Mouse (Mus musculus) embryonic facial prominence, embryonic 14.5 days (tissue): ENCODE data around the gene Dnm3. TPM values are rescaled to one million over a fixed set of nuclear protein-coding genes. Genes with fewer than 3 reads are reported as not detected.

Experiments
- ATAC-seq: fragments of 200-750 bp; cut with Nextera tagmentation; 2 replicates; pipeline ENCODE4 v1.8.0; 2017; ENCODE audit warnings: low read depth, moderate number of reproducible peaks, moderate TSS enrichment
- DNase-seq: peaks from one replicate; pipeline ENCODE4 v3.0.0-alpha.2; 2015; ENCODE audit warnings: low spot score
- H3K27ac ChIP-seq: fragments of 300-500 bp; sonication (generic); replicated peaks from 2 replicates; pipeline ENCODE4 v1.5.1; 2014; ENCODE audit warnings: low read depth, mild to moderate bottlenecking, low read length, moderate library complexity
- H3K27me3 ChIP-seq: fragments of 300-500 bp; sonication (generic); replicated peaks from 2 replicates; pipeline ENCODE4 v1.6.1; 2014; ENCODE audit warnings: low read length; ENCODE audit not compliant: control insufficient read depth, insufficient read depth
- H3K36me3 ChIP-seq: fragments of 300-500 bp; sonication (generic); 2 replicates; pipeline ENCODE4 v1.6.1; 2014; ENCODE audit warnings: low read length, mixed read lengths; ENCODE audit not compliant: control insufficient read depth, insufficient read depth
- H3K4me1 ChIP-seq: fragments of 300-500 bp; sonication (generic); 2 replicates; pipeline ENCODE4 v1.6.1; 2014; ENCODE audit warnings: antibody characterized with exemption, low read length; ENCODE audit not compliant: control insufficient read depth, insufficient read depth
- H3K4me2 ChIP-seq: fragments of 300-500 bp; sonication (generic); 2 replicates; pipeline ENCODE4 v1.6.1; 2014; ENCODE audit warnings: low read depth, mild to moderate bottlenecking, low read length, moderate library complexity, mixed read lengths
- H3K4me3 ChIP-seq: fragments of 300-500 bp; sonication (generic); 2 replicates; pipeline ENCODE4 v1.5.1; 2014; ENCODE audit warnings: low read depth, mild to moderate bottlenecking, low read length
- H3K9ac ChIP-seq: fragments of 300-500 bp; sonication (generic); 2 replicates; pipeline ENCODE4 v1.6.1; 2014; ENCODE audit warnings: low read depth, mild to moderate bottlenecking, low read length, moderate library complexity, mixed read lengths
- H3K9me3 ChIP-seq: fragments of 300-500 bp; sonication (generic); 2 replicates; pipeline ENCODE4 v1.6.1; 2016; ENCODE audit warnings: low read length; ENCODE audit not compliant: control insufficient read depth
- WGBS: fragments of 180-500 bp; shearing (Covaris S2); extraction: QIAGEN DNeasy Blood & Tissue Kit; methylation state at CpG from one replicate; pipeline ENCODE4 v1.1.7; 2014; 5-methylcytosine and 5-hydroxymethylcytosine counted together
- polyA plus RNA-seq: library from polyadenylated mRNA; unstranded; fragments of >200 nt; fragmentation: Nextera tagmentation; extraction: Ambion mirVana; gene quantifications from 2 replicates; pipeline ENCODE4 v1.2.1, GENCODE M21; 2014

Gene Dnm3
- polyA plus RNA-seq, 1 experiment from 2014 or later: 9.1 TPM

DNA sequence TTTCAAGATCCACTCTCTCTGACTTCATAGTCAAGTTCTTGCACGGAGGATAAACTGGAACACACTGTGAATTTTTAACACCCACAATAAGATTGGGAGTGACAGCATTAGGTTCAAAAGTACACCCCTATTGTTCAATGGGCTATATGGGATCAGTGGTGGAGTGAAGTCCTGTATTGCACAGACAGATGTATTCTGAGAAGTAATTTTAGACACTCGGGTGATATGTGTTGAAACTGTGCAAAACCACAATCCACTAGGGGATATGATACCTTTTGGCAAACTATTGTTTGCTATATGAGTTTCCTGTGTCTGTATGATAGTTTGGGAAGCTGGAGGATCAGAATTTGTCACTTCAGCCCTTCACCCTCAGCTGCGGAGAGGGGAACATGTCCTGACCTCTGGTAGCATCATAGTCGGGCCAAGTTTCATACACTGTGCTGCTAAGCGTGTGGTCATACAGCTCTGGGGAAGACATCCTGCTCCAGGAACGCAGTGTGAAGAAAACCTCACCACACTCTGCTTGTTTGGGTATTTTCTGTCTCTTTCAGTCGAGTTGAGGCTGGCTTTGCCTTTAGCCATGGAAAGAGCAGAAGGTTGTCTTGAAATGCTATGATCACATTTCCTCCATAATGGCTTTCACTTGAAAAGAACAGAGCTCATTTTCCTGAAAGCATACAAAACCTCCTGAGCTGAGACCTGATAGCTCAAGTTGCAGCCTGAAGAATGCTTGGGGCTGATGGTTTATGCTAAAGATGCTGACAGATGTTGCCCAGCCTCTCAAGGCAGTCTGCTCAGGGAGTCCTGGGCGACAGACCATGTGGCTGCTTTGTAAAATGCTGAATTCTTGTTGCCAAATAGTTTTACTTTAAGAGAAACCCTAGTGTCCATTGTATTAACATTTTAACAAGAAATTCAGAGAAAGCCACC, 433.8 kb downstream of the Dnm3 start:
- H3K27ac ChIP-seq: peak overlapping the region; percentile 86
- ATAC-seq (peak; percentile 83), DNase-seq (peak; percentile 88)
- H3K4me2 ChIP-seq: 0 out of 2 replicates have a peak overlapping the region, but pooled peaks have one; percentile 2
- no peaks in the 10 kb centered on the region for H3K36me3 ChIP-seq
- no peaks in the 10 kb centered on the region for H3K27me3 ChIP-seq
- 25% methylated on average over 8 of the region's 8 CpGs for WGBS
- peaks cover 46% of the 10 kb centered on the region for H3K4me1 ChIP-seq
- H3K4me3 ChIP-seq: no peak overlapping the region
- H3K9me3 ChIP-seq: no peaks in the 10 kb centered on the region
- H3K9ac ChIP-seq: 0 out of 2 replicates have a peak overlapping the region, but pooled peaks have one; percentile 15

DNA sequence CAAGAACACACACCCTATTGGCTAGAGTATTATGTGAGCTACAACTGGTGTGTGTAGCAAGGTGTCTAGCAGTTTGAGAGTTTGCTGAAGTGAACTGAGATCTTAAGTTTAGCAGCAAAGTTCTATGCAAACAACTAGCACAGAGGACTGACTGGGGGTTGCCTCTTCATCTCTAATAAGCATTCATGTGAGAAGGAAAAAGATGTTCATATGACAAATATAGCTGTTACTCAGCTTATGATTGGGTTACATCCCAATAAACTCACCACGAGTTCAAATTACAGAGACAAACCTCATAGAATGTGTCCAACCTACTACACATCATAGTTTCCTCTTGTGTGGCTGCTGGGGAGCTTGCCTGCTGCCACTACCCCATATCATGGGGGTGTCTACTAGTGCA, 434.6 kb downstream of the Dnm3 start:
- no peak overlapping the region for H3K9ac ChIP-seq
- H3K36me3 ChIP-seq: no peaks in the 10 kb centered on the region
- ATAC-seq (no peak), DNase-seq (no peak)
- H3K4me2 ChIP-seq: no peak overlapping the region
- no peaks in the 10 kb centered on the region for H3K27me3 ChIP-seq
- no peaks in the 10 kb centered on the region for H3K9me3 ChIP-seq
- no peak overlapping the region for H3K4me3 ChIP-seq
- H3K4me1 ChIP-seq: peaks cover 53% of the 10 kb centered on the region
- H3K27ac ChIP-seq: peak overlapping the region; percentile 86
- 45% methylated on average over 1 of the region's 1 CpGs for WGBS

DNA sequence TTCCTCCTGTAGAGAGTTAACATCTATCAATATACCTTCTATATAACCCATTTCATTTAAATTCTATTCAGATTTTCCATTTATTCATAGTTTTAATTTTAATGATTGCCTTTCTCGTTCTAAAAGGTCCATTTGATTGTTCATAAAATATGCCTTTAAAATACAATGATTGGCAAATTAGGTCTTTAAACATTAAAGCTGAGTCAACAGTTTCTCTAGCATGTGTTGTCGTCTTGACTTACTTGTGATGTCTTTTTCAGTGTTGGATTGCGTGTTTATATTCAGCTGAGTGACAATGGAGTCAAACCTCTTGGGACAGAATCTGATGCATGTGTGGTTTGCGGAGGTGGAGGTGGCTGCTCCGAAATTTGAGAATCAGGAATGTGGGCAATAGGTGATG, 435.4 kb downstream of the Dnm3 start:
- ATAC-seq: no peak
- Histone ChIP-seq H3K4me1 (peaks cover 62% of the 10 kb centered on the region), H3K9me3 (no peaks in the 10 kb centered on the region), H3K9ac (no peak overlapping the region), H3K4me2 (no peak overlapping the region), H3K4me3 (no peak overlapping the region), H3K27ac (peak overlapping the region; percentile 86; the same call in 1 of the 2 replicates), H3K36me3 (no peaks in the 10 kb centered on the region), H3K27me3 (no peaks in the 10 kb centered on the region)
- 54% methylated on average over 5 of the region's 5 CpGs for WGBS
- no peak for DNase-seq

DNA sequence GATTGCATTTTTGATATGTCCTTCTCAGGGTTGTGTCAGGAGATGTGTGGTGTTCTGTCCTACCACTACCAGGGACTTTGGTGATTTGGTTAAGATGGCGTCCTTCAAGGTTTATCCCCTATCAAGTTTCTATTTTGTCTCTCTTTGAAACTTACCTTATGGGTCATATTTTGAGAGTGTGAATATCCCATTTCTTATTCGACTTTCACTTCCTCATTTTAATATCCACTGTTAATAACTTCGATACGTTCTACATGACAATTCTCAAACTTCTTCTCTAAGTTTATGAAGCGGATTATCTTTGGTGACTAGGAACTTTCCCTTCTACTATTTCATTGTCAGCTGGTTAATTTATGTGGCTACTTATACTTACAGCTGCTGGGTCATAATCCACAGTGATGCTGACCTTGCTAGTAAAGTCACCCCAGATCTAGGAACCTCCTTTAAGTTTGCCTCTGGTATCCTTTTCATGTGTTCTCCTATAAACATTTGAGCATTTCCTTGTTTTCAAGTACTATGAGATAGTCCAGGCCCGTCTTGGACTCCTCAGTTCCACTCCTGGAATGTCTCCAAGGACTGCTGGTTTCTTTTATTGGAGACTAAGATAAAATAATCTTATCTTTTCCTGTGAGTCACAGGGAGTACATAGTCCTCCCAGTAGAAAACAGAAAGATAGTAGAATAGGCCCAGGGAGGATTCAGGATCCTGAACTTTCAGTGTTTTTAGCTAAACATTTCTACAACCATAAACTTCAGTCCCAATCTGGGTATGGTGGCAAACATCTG, 437.2 kb downstream of the Dnm3 start:
- ATAC-seq (no peak), DNase-seq (peak; percentile 41)
- H3K4me1 ChIP-seq: peaks cover 77% of the 10 kb centered on the region
- H3K4me3 ChIP-seq: no peak overlapping the region
- H3K27ac ChIP-seq: peak overlapping the region; percentile 90
- H3K9me3 ChIP-seq: no peaks in the 10 kb centered on the region
- WGBS: 81% methylated on average over 6 of the region's 6 CpGs
- H3K36me3 ChIP-seq: no peaks in the 10 kb centered on the region
- no peak overlapping the region for H3K4me2 ChIP-seq
- no peaks in the 10 kb centered on the region for H3K27me3 ChIP-seq
- no peak overlapping the region for H3K9ac ChIP-seq

DNA sequence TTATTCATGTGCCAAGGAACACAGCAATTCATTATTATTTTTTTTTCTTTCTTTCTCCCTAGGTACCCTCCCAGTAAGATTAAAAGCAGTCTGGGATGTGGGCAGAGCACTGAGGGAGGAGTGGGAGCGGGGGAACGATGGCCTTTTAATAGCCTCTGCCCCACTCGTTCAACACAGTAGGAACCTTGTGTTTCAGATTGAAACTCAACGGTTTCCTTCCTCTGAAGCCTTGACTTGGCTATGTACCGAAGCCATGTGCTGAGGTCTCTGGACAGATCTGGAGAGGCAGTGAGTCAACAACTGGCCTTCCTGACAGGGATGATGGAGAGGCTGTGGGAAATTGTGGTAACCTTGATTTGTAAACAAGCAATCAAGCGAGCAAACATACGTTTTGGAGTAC, 438.0 kb downstream of the Dnm3 start:
- ATAC-seq (no peak), DNase-seq (peak; percentile 56)
- Histone ChIP-seq H3K9ac (no peak overlapping the region), H3K27me3 (no peaks in the 10 kb centered on the region), H3K4me2 (no peak overlapping the region), H3K9me3 (no peaks in the 10 kb centered on the region), H3K4me3 (no peak overlapping the region), H3K4me1 (peaks cover 76% of the 10 kb centered on the region), H3K36me3 (no peaks in the 10 kb centered on the region), H3K27ac (peak overlapping the region; percentile 90)
- 49% methylated on average over 7 of the region's 7 CpGs for WGBS

DNA sequence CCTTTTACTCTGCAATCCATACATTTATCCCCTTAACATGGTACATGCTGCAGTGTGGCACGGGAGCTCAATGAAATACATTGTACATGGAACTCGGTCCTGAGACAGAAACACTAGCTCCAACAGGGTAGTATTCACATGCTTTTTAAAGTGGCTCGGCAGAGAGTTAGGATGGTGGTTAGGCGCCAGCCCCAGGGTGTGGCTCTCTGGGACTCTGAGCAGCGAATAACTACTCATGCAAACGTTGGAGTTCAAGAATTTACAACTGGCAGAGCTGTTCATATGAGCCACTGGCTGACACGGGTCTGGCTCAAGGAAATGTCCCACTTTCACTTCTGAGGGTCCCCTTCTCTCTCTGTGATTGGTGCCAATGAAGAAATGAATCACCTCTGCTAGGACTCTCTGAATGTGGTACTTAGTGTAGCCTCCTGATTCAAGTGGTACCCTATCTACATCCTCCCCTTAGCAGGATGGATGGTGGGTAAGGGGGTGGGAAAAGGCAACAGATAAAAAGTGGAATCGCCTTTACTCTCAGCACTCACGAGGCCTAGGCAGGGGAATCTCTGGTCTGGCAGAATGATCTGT, 438.7 kb downstream of the Dnm3 start:
- DNase-seq (peak; percentile 56), ATAC-seq (no peak)
- Histone ChIP-seq H3K9ac (no peak overlapping the region), H3K36me3 (no peaks in the 10 kb centered on the region), H3K27me3 (no peaks in the 10 kb centered on the region), H3K27ac (peak overlapping the region; percentile 90), H3K4me3 (no peak overlapping the region), H3K4me2 (peak overlapping the region; percentile 3; the same call in 1 of the 2 replicates), H3K9me3 (no peaks in the 10 kb centered on the region), H3K4me1 (peaks cover 69% of the 10 kb centered on the region)
- WGBS: 43% methylated on average over 9 of the region's 9 CpGs

DNA sequence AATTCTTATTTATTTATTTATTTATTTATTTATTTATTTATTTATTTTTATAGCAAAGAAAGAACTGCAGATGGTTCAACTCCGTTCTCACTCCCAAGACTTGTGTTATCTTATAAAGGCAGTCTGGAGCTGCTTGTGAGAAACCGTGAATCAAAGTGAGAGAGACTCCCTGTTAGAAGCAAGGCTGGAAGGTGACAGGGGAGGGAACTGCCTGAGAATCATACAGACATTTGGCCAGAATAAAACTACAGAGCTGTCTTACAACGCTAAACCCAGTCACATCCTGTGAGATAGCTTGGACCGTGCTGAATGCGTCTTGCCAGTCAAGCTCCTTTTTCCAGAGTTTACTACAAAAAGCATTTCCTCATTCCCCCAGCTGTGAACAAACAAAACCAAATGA, 439.4 kb downstream of the Dnm3 start:
- no peaks in the 10 kb centered on the region for H3K27me3 ChIP-seq
- ATAC-seq (no peak), DNase-seq (no peak)
- peaks cover 62% of the 10 kb centered on the region for H3K4me1 ChIP-seq
- no peaks in the 10 kb centered on the region for H3K36me3 ChIP-seq
- no peak overlapping the region for H3K9ac ChIP-seq
- peak overlapping the region; percentile 90 for H3K27ac ChIP-seq
- H3K4me3 ChIP-seq: no peak overlapping the region
- H3K9me3 ChIP-seq: no peaks in the 10 kb centered on the region
- 63% methylated on average over 5 of the region's 5 CpGs for WGBS
- no peak overlapping the region for H3K4me2 ChIP-seq

DNA sequence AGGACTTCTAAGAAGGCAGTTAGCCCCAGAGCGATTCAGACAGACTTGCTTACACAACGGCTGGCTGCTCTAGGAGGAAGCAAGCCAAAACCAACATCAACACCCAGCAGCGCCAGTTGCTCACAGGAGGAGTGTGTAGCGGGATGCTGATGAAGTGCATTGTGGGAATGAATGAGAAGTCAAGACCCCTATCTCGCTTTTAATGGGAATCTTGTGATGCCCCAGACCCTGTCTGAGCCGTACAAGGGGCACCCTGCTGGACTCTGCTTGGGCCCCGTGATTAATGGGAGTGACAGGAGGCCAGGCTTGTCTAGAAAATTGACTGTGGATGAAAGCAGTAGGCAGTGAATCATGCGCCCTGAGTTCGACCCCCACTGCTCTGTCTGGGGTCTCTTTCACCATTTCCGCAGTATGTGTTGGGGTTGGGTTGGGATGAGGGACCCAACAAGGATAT, 439.8 kb downstream of the Dnm3 start:
- DNase-seq: peak; percentile 92
- Histone ChIP-seq H3K4me2 (peak overlapping the region; percentile 13; the same call in 1 of the 2 replicates), H3K4me1 (peaks cover 58% of the 10 kb centered on the region)

More for the DNA sequence above, 439.8 kb downstream of the Dnm3 start:
- WGBS: 49% methylated on average over 10 of the region's 10 CpGs
- ATAC-seq: peak; percentile 54
- peak overlapping the region; percentile 90 for H3K27ac ChIP-seq
- H3K36me3 ChIP-seq: no peaks in the 10 kb centered on the region
- no peaks in the 10 kb centered on the region for H3K9me3 ChIP-seq
- H3K9ac ChIP-seq: no peak overlapping the region
- no peaks in the 10 kb centered on the region for H3K27me3 ChIP-seq
- H3K4me3 ChIP-seq: no peak overlapping the region
